Mouse (Mus musculus) heart, postnatal 36 days (tissue): ENCODE measurements around the gene Havcr1. TPM values are rescaled to one million over a fixed set of nuclear protein-coding genes. Genes with fewer than 3 reads are reported as not detected.

Experiments
- DNase-seq, 2 experiments: peaks; one replicate each; pipeline ENCODE4 v3.0.0; 2021 to 2022
- intact Hi-C: fragments of 180-260 bp; cut with DNase I; formaldehyde crosslinking; loops from one replicate; pipeline ENCODE4 v1.15.1; 2025
- total RNA-seq, 2 experiments: library from RNA; stranded (reverse); gene quantifications; 2 replicates each; pipeline ENCODE4 v1.2.3; 2021

Havcr1 gene
- total RNA-seq, 2 experiments from 2014 or later, result not detected

DNA sequence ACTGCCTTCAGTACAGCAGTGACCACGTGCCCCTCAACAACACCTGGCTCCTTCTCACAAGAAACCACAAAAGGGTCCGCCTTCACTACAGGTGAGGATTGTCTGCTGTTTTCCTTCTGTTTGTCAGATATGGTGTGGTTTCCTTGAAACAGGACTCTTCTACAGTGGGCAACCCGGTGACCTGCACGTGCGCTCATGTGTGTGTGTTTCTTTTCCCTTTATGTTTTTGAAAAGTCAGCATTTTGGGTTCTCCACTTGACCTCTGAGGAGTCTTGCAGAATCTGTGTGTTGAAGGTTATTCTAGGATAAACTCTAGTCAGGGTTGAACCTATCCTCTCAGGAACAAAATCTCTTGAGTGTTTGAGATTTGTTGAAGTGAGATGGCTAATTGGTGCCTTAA lies 82.8 kb downstream of the Havcr1 start:
- intact Hi-C loops, result no loop called here
- DNase-seq, result no peak

- intact Hi-C loops, result no loop called here
- DNase-seq, result no peak
Measured at GRCm38 (mm10) chr11:46819930-46820329, 85.0 kb downstream of the Havcr1 start.

Other genes with a start within 250 kb of the Havcr1 start
- gene Gm12169, start 210.9 kb upstream of the Havcr1 start, total RNA-seq, result not detected
- gene BC053393, start 163.5 kb upstream of the Havcr1 start, total RNA-seq, result not detected
- gene Dppa1, start 105.8 kb upstream of the Havcr1 start, total RNA-seq, result not detected
- gene Timd2, start 28.0 kb upstream of the Havcr1 start, total RNA-seq, result not detected
- 1 to 10 TPM; 1.5 to 1.6 TPM for gene Timd4, start 75.7 kb downstream of the Havcr1 start, total RNA-seq